Mouse (Mus musculus): ENCODE results near the gene Pcbp3.

Gene Pcbp3

GRCm38 (mm10) chr10:76736764-76737163, 224.9 kb downstream of the Pcbp3 start:
- in situ Hi-C loops (cut with MboI, MseI), result no loop called here

- in situ Hi-C loops (cut with MboI, MseI), result loop anchor here in 1 of 2 experiments (5.0 kb wide), 2 partner anchors 113 to 283 kb away; partner anchors contain the start of gene Col6a2
Measured at GRCm38 (mm10) chr10:76734979-76735378, 226.7 kb downstream of the Pcbp3 start.

GRCm38 (mm10) chr10:76733677-76734068, 228.0 kb downstream of the Pcbp3 start:
- in situ Hi-C loops (cut with MboI, MseI), result loop anchor here in 1 of 2 experiments (5.0 kb wide), 2 partner anchors 111 to 281 kb away; partner anchors contain the start of gene Col6a2

GRCm38 (mm10) chr10:76732881-76733676, 228.6 kb downstream of the Pcbp3 start:
- in situ Hi-C loops (cut with MboI, MseI), result loop anchor here in 1 of 2 experiments (5.0 kb wide), 2 partner anchors 111 to 281 kb away; partner anchors contain the start of gene Col6a2

GRCm38 (mm10) chr10:76732391-76732790, 229.3 kb downstream of the Pcbp3 start:
- in situ Hi-C loops (cut with MboI, MseI), result loop anchor here in 1 of 2 experiments (5.0 kb wide), 2 partner anchors 110 to 280 kb away; partner anchors contain the start of gene Col6a2

GRCm38 (mm10) chr10:76731621-76732239, 230.0 kb downstream of the Pcbp3 start:
- in situ Hi-C loops (cut with MboI, MseI), result loop anchor here in 1 of 2 experiments (5.0 kb wide), 2 partner anchors 109 to 279 kb away; partner anchors contain the start of gene Col6a2

- in situ Hi-C loops (cut with MboI, MseI), result loop anchor here in 1 of 2 experiments (5.0 kb wide), 2 partner anchors 108 to 278 kb away; partner anchors contain the start of gene Col6a2
Measured at GRCm38 (mm10) chr10:76729631-76730620, 231.8 kb downstream of the Pcbp3 start.

GRCm38 (mm10) chr10:76728369-76728768, 233.3 kb downstream of the Pcbp3 start:
- in situ Hi-C loops (cut with MboI, MseI), result no loop called here

GRCm38 (mm10) chr10:76727301-76727700, 234.4 kb downstream of the Pcbp3 start:
- in situ Hi-C loops (cut with MboI, MseI), result no loop called here

- in situ Hi-C loops (cut with MboI, MseI), result no loop called here
Measured at GRCm38 (mm10) chr10:76726866-76727265, 234.8 kb downstream of the Pcbp3 start.

- in situ Hi-C loops (cut with MboI, MseI), result no loop called here
Measured at GRCm38 (mm10) chr10:76725682-76726285, 235.9 kb downstream of the Pcbp3 start, which contains the start of gene Col6a1. Gene Col6a1 (minus strand): TSS chr10:76726168.

GRCm38 (mm10) chr10:76725097-76725496, 236.6 kb downstream of the Pcbp3 start:
- in situ Hi-C loops (cut with MboI, MseI), result no loop called here

GRCm38 (mm10) chr10:76724231-76724736, 237.4 kb downstream of the Pcbp3 start:
- in situ Hi-C loops (cut with MboI, MseI), result no loop called here

- in situ Hi-C loops (cut with MboI, MseI), result no loop called here
Measured at GRCm38 (mm10) chr10:76722751-76723450, 238.8 kb downstream of the Pcbp3 start.

GRCm38 (mm10) chr10:76721746-76722145, 239.9 kb downstream of the Pcbp3 start:
- in situ Hi-C loops (cut with MboI, MseI), result no loop called here

GRCm38 (mm10) chr10:76721216-76721615, 240.5 kb downstream of the Pcbp3 start:
- in situ Hi-C loops (cut with MboI, MseI), result no loop called here

- in situ Hi-C loops (cut with MboI, MseI), result no loop called here
Measured at GRCm38 (mm10) chr10:76717631-76718030, 244.1 kb downstream of the Pcbp3 start.

GRCm38 (mm10) chr10:76717026-76717425, 244.7 kb downstream of the Pcbp3 start:
- in situ Hi-C loops (cut with MboI, MseI), result no loop called here

GRCm38 (mm10) chr10:76714303-76714702, 247.4 kb downstream of the Pcbp3 start:
- in situ Hi-C loops (cut with MboI, MseI), result no loop called here

- in situ Hi-C loops (cut with MboI, MseI), result no loop called here
Measured at GRCm38 (mm10) chr10:76712500-76712899, 249.2 kb downstream of the Pcbp3 start.

All from T-helper 17 cell (primary cell).